Mouse (Mus musculus) E14TG2a.4 (cell line): ENCODE data around the gene Plpp7.

Experiments
- CTCF ChIP-seq: conservative IDR thresholded peaks from 2 replicates; pipeline ENCODE4 v1.5.1; 2014; ENCODE audit warnings: low read length
- NANOG ChIP-seq: IDR thresholded peaks from 2 replicates; pipeline ENCODE4 v1.6.1; 2014; ENCODE audit warnings: borderline replicate concordance, low read length, mixed read lengths
- POU5F1 ChIP-seq: IDR thresholded peaks from 2 replicates; pipeline ENCODE4 v1.6.1; 2014; ENCODE audit warnings: low read length, borderline replicate concordance

DNA sequence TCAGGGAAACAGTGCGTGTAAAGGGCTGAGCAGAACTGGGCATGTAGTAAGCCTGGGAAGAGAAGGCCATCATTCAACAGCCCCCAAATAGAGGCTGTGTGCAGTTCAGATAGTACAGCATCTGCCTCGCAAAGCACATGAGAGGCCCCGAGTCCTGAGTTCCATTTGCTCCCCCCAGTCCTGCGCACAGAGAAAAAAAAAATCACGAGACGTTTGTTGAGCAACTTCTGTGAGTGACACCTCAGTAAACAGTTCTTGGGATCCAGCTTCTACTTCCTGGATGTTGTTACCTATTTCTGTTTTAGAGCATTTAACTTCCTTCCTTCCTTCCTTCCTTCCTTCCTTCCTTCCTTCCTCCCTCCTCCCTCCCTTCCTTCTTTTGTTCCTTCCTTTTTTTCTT is 46.3 kb downstream of the Plpp7 start:
- TF ChIP-seq CTCF (no peak), NANOG (no peak), POU5F1 (no peak)
